Mouse (Mus musculus): ENCODE measurements around the gene Ctdsp2. TPM values are rescaled to one million over a fixed set of nuclear protein-coding genes. Genes with fewer than 3 reads are reported as not detected.

Gene Ctdsp2
- total and polyA plus RNA-seq, 3 experiments, result 8.9 to 21.9 (median 20.2) TPM

DNA sequence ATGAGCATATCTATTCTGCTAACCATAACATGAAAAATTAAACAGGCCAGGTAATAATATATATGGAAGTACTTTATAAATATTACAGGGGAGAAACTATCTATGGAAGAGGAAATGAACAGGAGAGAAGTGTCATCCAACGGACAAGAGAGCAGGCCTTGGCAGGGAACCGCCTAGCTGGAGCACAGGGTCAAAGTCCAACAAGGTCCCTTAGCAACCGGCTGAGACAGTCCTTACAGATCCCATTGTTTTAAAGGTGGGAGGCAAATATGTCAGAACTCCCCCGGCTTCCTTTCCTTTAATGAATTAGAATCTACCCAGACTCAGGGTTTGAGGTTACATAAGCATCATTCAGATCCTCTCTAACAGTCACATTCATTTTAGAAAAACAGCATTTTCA is 1.4 kb upstream of the Ctdsp2 start:
- no peak for DNase-seq (ENCODE audit: extremely low read depth)
- TF ChIP-seq CTCF (conservative IDR thresholded peaks at IDR 0.05 in 1 of 2, IDR thresholded peaks at IDR 0.05 in 1 of 2; ENCODE audit: low read depth in 2 of 2, low read length in 2 of 2), result no peak
- no peak for TF ChIP-seq EP300 (IDR thresholded peaks at IDR 0.05; ENCODE audit: low read length)
- no peak for TF ChIP-seq RCOR1 (conservative IDR thresholded peaks at IDR 0.05; ENCODE audit: low read depth, low read length)
- no peak for TF ChIP-seq CHD2 (IDR thresholded peaks at IDR 0.05; ENCODE audit: low read length)
- TF ChIP-seq MAZ (IDR thresholded peaks at IDR 0.05; ENCODE audit: low read depth, low read length), result no peak
- TF ChIP-seq TCF12 (IDR thresholded peaks at IDR 0.05; ENCODE audit: low read depth, low read length), result no peak
- TF ChIP-seq NRF1 (IDR thresholded peaks at IDR 0.05; ENCODE audit: low read depth, low read length), result no peak
- no peak for TF ChIP-seq USF2 (conservative IDR thresholded peaks at IDR 0.05; ENCODE audit: low read depth, low read length)
- no peak for TF ChIP-seq NELFE (IDR thresholded peaks at IDR 0.05; ENCODE audit: low read depth, low read length)
- no peak for TF ChIP-seq TBP (conservative IDR thresholded peaks at IDR 0.05; ENCODE audit: low read depth, low read length)
- TF ChIP-seq ZC3H11A (IDR thresholded peaks at IDR 0.05; ENCODE audit: low read depth, low read length), result no peak
- TF ChIP-seq HCFC1 (IDR thresholded peaks at IDR 0.05; ENCODE audit: low read depth, low read length), result no peak
- no peak for TF ChIP-seq PAX5 (IDR thresholded peaks at IDR 0.05; ENCODE audit: low read length)
- no peak for TF ChIP-seq ZMIZ1 (IDR thresholded peaks at IDR 0.05; ENCODE audit: low read depth, low read length)
- TF ChIP-seq MAX (IDR thresholded peaks at IDR 0.05; ENCODE audit: low read length), result no peak
- TF ChIP-seq ETS1 (conservative IDR thresholded peaks at IDR 0.05; ENCODE audit: low read depth, low read length), result no peak
- Histone ChIP-seq H3K9me3 (replicated peaks; ENCODE audit: low read length) (no peaks in the 10 kb centered on the region), H3K27me3 (replicated peaks) (peaks cover 28% of the 10 kb centered on the region), H3K4me1 (ENCODE audit: control insufficient read depth in 1 of 2, insufficient read depth in 2 of 2) (peaks cover 7 to 22% of the 10 kb centered on the region in 2 experiments), H3K4me2 (ENCODE audit: insufficient read depth, low read depth, poor library complexity, severe bottlenecking) (no peak overlapping the region), H3K27ac (ENCODE audit: insufficient read depth, low read depth) (no peak overlapping the region), H3K79me2 (replicated peaks; ENCODE audit: control insufficient read depth, extremely low read depth, insufficient read depth, poor library complexity, severe bottlenecking) (peaks cover 22% of the 10 kb centered on the region), H3K9ac (ENCODE audit: insufficient read depth, low read depth) (no peak overlapping the region), H3K36me3 (replicated peaks in 1 of 2; ENCODE audit: control insufficient read depth in 1 of 2, insufficient read depth in 1 of 2, low read length in 1 of 2) (peaks cover 2 to 3% of the 10 kb centered on the region in 2 experiments), H3K4me3 (replicated peaks in 1 of 3; ENCODE audit: low read depth in 2 of 3, low read length in 2 of 3, poor library complexity in 1 of 3) (no peak overlapping the region)
- in situ Hi-C loops (cut with MboI; ENCODE audit: low pct_ligation_motif_present, low pct_unique_long_range_greater_than_20kb, low sequenced_read_pairs), result no loop called here
- dilution Hi-C loops (cut with MboI; ENCODE audit: extremely low pct_ligation_motif_present, extremely low pct_unique_long_range_greater_than_20kb, low sequenced_read_pairs), result no loop called here

GRCm38 (mm10) chr10:126979121-126979635 is 661 bp downstream of the Ctdsp2 start:
- no peaks in the 10 kb centered on the region for H3K9me3 ChIP-seq (replicated peaks; ENCODE audit: low read length)
- in situ Hi-C loops (cut with MboI; ENCODE audit: low pct_ligation_motif_present, low pct_unique_long_range_greater_than_20kb, low sequenced_read_pairs), result no loop called here
- no peak overlapping the region; the same call in 1 of the 2 replicates for H3K27ac ChIP-seq (ENCODE audit: insufficient read depth, low read depth)
- H3K4me3 ChIP-seq (replicated peaks in 1 of 3; ENCODE audit: low read depth in 2 of 3, low read length in 2 of 3, poor library complexity in 1 of 3), result peak overlapping the region; percentile 64 to 82 (median 80)
- DNase-seq (ENCODE audit: extremely low read depth), result no peak
- dilution Hi-C loops (cut with MboI; ENCODE audit: extremely low pct_ligation_motif_present, extremely low pct_unique_long_range_greater_than_20kb, low sequenced_read_pairs), result no loop called here
- H3K36me3 ChIP-seq (replicated peaks in 1 of 2; ENCODE audit: control insufficient read depth in 1 of 2, insufficient read depth in 1 of 2, low read length in 1 of 2), result peaks cover 3 to 15% of the 10 kb centered on the region in 2 experiments
- H3K9ac ChIP-seq (ENCODE audit: insufficient read depth, low read depth), result peak overlapping the region; percentile 83
- H3K79me2 ChIP-seq (replicated peaks; ENCODE audit: control insufficient read depth, extremely low read depth, insufficient read depth, poor library complexity, severe bottlenecking), result peaks cover 23% of the 10 kb centered on the region
- peaks cover 25% of the 10 kb centered on the region for H3K27me3 ChIP-seq (replicated peaks)
- peak overlapping the region; percentile 69; the same call in 1 of the 2 replicates for H3K4me2 ChIP-seq (ENCODE audit: insufficient read depth, low read depth, poor library complexity, severe bottlenecking)
- no peak for TF ChIP-seq USF1 (IDR thresholded peaks at IDR 0.05; ENCODE audit: low read depth, low read length)
- TF ChIP-seq TBP (conservative IDR thresholded peaks at IDR 0.05; ENCODE audit: low read depth, low read length), result no peak
- TF ChIP-seq SMC3 (IDR thresholded peaks at IDR 0.05; ENCODE audit: low read depth, low read length), result no peak
- no peak for TF ChIP-seq MAX (IDR thresholded peaks at IDR 0.05; ENCODE audit: low read length)
- no peak for TF ChIP-seq EP300 (IDR thresholded peaks at IDR 0.05; ENCODE audit: low read length)
- no peak for TF ChIP-seq BHLHE40 (IDR thresholded peaks at IDR 0.05; ENCODE audit: low read depth, low read length)
- TF ChIP-seq NRF1 (IDR thresholded peaks at IDR 0.05; ENCODE audit: low read depth, low read length), result no peak; the same call in 1 of the 2 replicates
- no peak for TF ChIP-seq KAT2A (IDR thresholded peaks at IDR 0.05; ENCODE audit: insufficient replicate concordance, low read length)
- TF ChIP-seq RCOR1 (conservative IDR thresholded peaks at IDR 0.05; ENCODE audit: low read depth, low read length), result no peak
- 0 out of 2 replicates have a peak, but pooled peaks have one; percentile 24 for TF ChIP-seq CHD2 (IDR thresholded peaks at IDR 0.05; ENCODE audit: low read length)
- TF ChIP-seq PAX5 (IDR thresholded peaks at IDR 0.05; ENCODE audit: low read length), result no peak
- no peak for TF ChIP-seq CTCF (conservative IDR thresholded peaks at IDR 0.05 in 1 of 2, IDR thresholded peaks at IDR 0.05 in 1 of 2; ENCODE audit: low read depth in 2 of 2, low read length in 2 of 2)
- TF ChIP-seq POLR2A (IDR thresholded peaks at IDR 0.05; ENCODE audit: low read depth, low read length), result peak; percentile 20; the same call in 1 of the 2 replicates
- TF ChIP-seq E2F4 (IDR thresholded peaks at IDR 0.05; ENCODE audit: insufficient replicate concordance, low read depth, low read length), result no peak
- TF ChIP-seq ZKSCAN1 (IDR thresholded peaks at IDR 0.05; ENCODE audit: borderline replicate concordance, low read depth, low read length), result no peak
- no peak for TF ChIP-seq MEF2A (IDR thresholded peaks at IDR 0.05; ENCODE audit: borderline replicate concordance, low read depth, low read length)
- TF ChIP-seq JUND (conservative IDR thresholded peaks at IDR 0.05; ENCODE audit: low read depth, low read length), result no peak
- TF ChIP-seq MXI1 (IDR thresholded peaks at IDR 0.05; ENCODE audit: low read depth, low read length), result no peak
- TF ChIP-seq SIN3A (IDR thresholded peaks at IDR 0.05; ENCODE audit: low read length), result peak; percentile 6; the same call in 1 of the 2 replicates
- TF ChIP-seq GABPA (IDR thresholded peaks at IDR 0.05; ENCODE audit: insufficient replicate concordance, low read depth, low read length), result no peak
- H3K4me1 ChIP-seq (ENCODE audit: control insufficient read depth in 1 of 2, insufficient read depth in 2 of 2), result peaks cover 10 to 33% of the 10 kb centered on the region in 2 experiments
